Mouse (Mus musculus) MEL (cell line): Measurements from ENCODE around the gene Slc30a6. TPM values are rescaled to one million over a fixed set of nuclear protein-coding genes. Genes with fewer than 3 reads are reported as not detected.

Experiments used
- DNase-seq: peaks from one replicate; pipeline ENCODE4 v3.0.0; 2011; ENCODE audit warnings: low read depth, low spot score
- H3K27ac ChIP-seq: 2 replicates; pipeline ENCODE4 v1.5.1; 2012; ENCODE audit warnings: low read depth, mild to moderate bottlenecking, control low read depth, low read length, moderate library complexity; ENCODE audit not compliant: control insufficient read depth
- H3K27me3 ChIP-seq, 2 experiments: fragments of 150-350 bp in 1 of 2; sonication (generic) in 1 of 2; 2 replicates each; pipeline ENCODE4 v1.6.1; 2012; ENCODE audit warnings: low read length in 2 of 2, mild to moderate bottlenecking in 2 of 2, improper control_type of control experiment in 1 of 2, moderate library complexity in 1 of 2; ENCODE audit not compliant: insufficient read depth in 2 of 2, control insufficient read depth in 1 of 2
- H3K36me3 ChIP-seq, 2 experiments: 2 replicates each; pipeline ENCODE4 v1.6.1; 2012 to 2014; ENCODE audit warnings: low read length in 2 of 2, improper control_type of control experiment in 1 of 2, inconsistent platforms in 1 of 2, mild to moderate bottlenecking in 1 of 2; ENCODE audit not compliant: insufficient read depth in 2 of 2, control insufficient read depth in 1 of 2
- H3K4me1 ChIP-seq, 2 experiments: fragments of 150-350 bp in 1 of 2; sonication (generic) in 1 of 2; 2 replicates each; pipeline ENCODE4 v1.6.1; 2012; ENCODE audit warnings: low read length in 2 of 2, improper control_type of control experiment in 1 of 2, mild to moderate bottlenecking in 1 of 2; ENCODE audit not compliant: insufficient read depth in 2 of 2, control insufficient read depth in 1 of 2
- H3K4me3 ChIP-seq, 2 experiments: fragments of 150-350 bp in 1 of 2; sonication (generic) in 1 of 2; 2 replicates each; pipeline ENCODE4 v1.5.1; 2012; ENCODE audit warnings: low read depth in 2 of 2, low read length in 2 of 2, mild to moderate bottlenecking in 2 of 2, moderate library complexity in 2 of 2, control low read depth in 1 of 2, improper control_type of control experiment in 1 of 2; ENCODE audit not compliant: control insufficient read depth in 1 of 2, insufficient read depth in 1 of 2
- H3K79me2 ChIP-seq: 2 replicates; pipeline ENCODE4 v1.6.1; 2012; ENCODE audit warnings: mild to moderate bottlenecking, low read length, moderate library complexity; ENCODE audit not compliant: control insufficient read depth, poor library complexity, insufficient read depth
- H3K9ac ChIP-seq: 2 replicates; pipeline ENCODE4 v1.6.1; 2012; ENCODE audit warnings: low read depth, mild to moderate bottlenecking, control low read depth, low read length, moderate library complexity; ENCODE audit not compliant: control insufficient read depth, poor library complexity, severe bottlenecking
- H3K9me3 ChIP-seq: fragments of 150-350 bp; sonication (generic); replicated peaks from 2 replicates; pipeline ENCODE4 v1.6.1; 2012; ENCODE audit warnings: mild to moderate bottlenecking, low read length, improper control_type of control experiment, moderate library complexity; ENCODE audit not compliant: insufficient read depth
- CHD1 ChIP-seq: IDR thresholded peaks from 2 replicates; pipeline ENCODE4 v1.6.1; 2012; ENCODE audit warnings: low read depth, mild to moderate bottlenecking, inconsistent platforms, low read length, improper control_type of control experiment
- CHD2 ChIP-seq: IDR thresholded peaks from 2 replicates; pipeline ENCODE4 v1.6.1; 2011; ENCODE audit warnings: low read length, improper control_type of control experiment
- E2F4 ChIP-seq: IDR thresholded peaks from 2 replicates; pipeline ENCODE4 v1.6.1; 2011; ENCODE audit warnings: low read depth, low read length, improper control_type of control experiment, borderline replicate concordance
- ELF1 ChIP-seq: IDR thresholded peaks from 2 replicates; pipeline ENCODE4 v1.6.1; 2014; ENCODE audit warnings: low read depth, mild to moderate bottlenecking, inconsistent platforms, low read length, improper control_type of control experiment, moderate library complexity
- GABPA ChIP-seq: IDR thresholded peaks from 2 replicates; pipeline ENCODE4 v1.6.1; 2012; ENCODE audit warnings: low read depth, mild to moderate bottlenecking, inconsistent platforms, low read length, improper control_type of control experiment, moderate library complexity
- GATA1 ChIP-seq: IDR thresholded peaks from 2 replicates; pipeline ENCODE4 v1.6.1; 2011; ENCODE audit warnings: low read depth, low read length, improper control_type of control experiment
- JUND ChIP-seq: IDR thresholded peaks from 2 replicates; pipeline ENCODE4 v1.6.1; 2011; ENCODE audit warnings: low read depth, mild to moderate bottlenecking, improper control_type of control experiment, low read length
- MEF2A ChIP-seq: IDR thresholded peaks from 2 replicates; pipeline ENCODE4 v1.6.1; 2014; ENCODE audit warnings: low read depth, mild to moderate bottlenecking, inconsistent platforms, low read length, improper control_type of control experiment; ENCODE audit not compliant: poor library complexity, insufficient replicate concordance, severe bottlenecking; ENCODE audit errors: extremely low read depth
- MXI1 ChIP-seq: IDR thresholded peaks from 2 replicates; pipeline ENCODE4 v1.6.1; 2011; ENCODE audit warnings: mild to moderate bottlenecking, low read depth, low read length, improper control_type of control experiment
- MYC ChIP-seq: IDR thresholded peaks from 2 replicates; pipeline ENCODE4 v1.6.1; 2011; ENCODE audit warnings: low read depth, mild to moderate bottlenecking, low read length, improper control_type of control experiment, moderate library complexity
- POLR2A ChIP-seq, 2 experiments: IDR thresholded peaks; 2 replicates each; pipeline ENCODE4 v1.6.1; 2011 to 2012; ENCODE audit warnings: low read length in 2 of 2, mild to moderate bottlenecking in 2 of 2, control low read depth in 1 of 2, improper control_type of control experiment in 1 of 2, low read depth in 1 of 2, moderate library complexity in 1 of 2; ENCODE audit not compliant: control insufficient read depth in 1 of 2, insufficient read depth in 1 of 2, poor library complexity in 1 of 2
- POLR2AphosphoS2 ChIP-seq: IDR thresholded peaks from 2 replicates; pipeline ENCODE4 v1.6.1; 2011; ENCODE audit warnings: low read length, improper control_type of control experiment
- SIN3A ChIP-seq: IDR thresholded peaks from 2 replicates; pipeline ENCODE4 v1.6.1; 2012; ENCODE audit warnings: low read length, improper control_type of control experiment, inconsistent platforms
- SMC3 ChIP-seq: IDR thresholded peaks from 2 replicates; pipeline ENCODE4 v1.6.1; 2011; ENCODE audit warnings: low read depth, low read length, improper control_type of control experiment
- TAL1 ChIP-seq: IDR thresholded peaks from 2 replicates; pipeline ENCODE4 v1.6.1; 2012; ENCODE audit warnings: mild to moderate bottlenecking, inconsistent platforms, low read length, moderate library complexity, mixed read lengths
- TBP ChIP-seq: IDR thresholded peaks from 2 replicates; pipeline ENCODE4 v1.8.0; 2011; ENCODE audit warnings: low read depth, low read length, improper control_type of control experiment
- UBTF ChIP-seq: IDR thresholded peaks from 2 replicates; pipeline ENCODE4 v1.6.1; 2012; ENCODE audit warnings: low read depth, mild to moderate bottlenecking, inconsistent platforms, low read length, improper control_type of control experiment, moderate library complexity, borderline replicate concordance; ENCODE audit not compliant: insufficient read depth
- USF1 ChIP-seq: IDR thresholded peaks from 2 replicates; pipeline ENCODE4 v1.6.1; 2014; ENCODE audit warnings: low read depth, mild to moderate bottlenecking, inconsistent platforms, low read length, improper control_type of control experiment, moderate library complexity
- USF2 ChIP-seq, 2 experiments: IDR thresholded peaks; 2 replicates each; pipeline ENCODE4 v1.6.1; 2011 to 2012; ENCODE audit warnings: improper control_type of control experiment in 2 of 2, low read length in 2 of 2, borderline replicate concordance in 1 of 2, inconsistent platforms in 1 of 2, low read depth in 1 of 2, mild to moderate bottlenecking in 1 of 2; ENCODE audit not compliant: insufficient read depth in 1 of 2
- ZMIZ1 ChIP-seq: IDR thresholded peaks from 2 replicates; pipeline ENCODE4 v1.6.1; 2012; ENCODE audit warnings: low read depth, mild to moderate bottlenecking, inconsistent platforms, low read length, improper control_type of control experiment, moderate library complexity
- ZNF384 ChIP-seq: IDR thresholded peaks from 2 replicates; pipeline ENCODE4 v1.6.1; 2012; ENCODE audit warnings: low read depth, mild to moderate bottlenecking, inconsistent platforms, low read length, improper control_type of control experiment
- polyA plus RNA-seq, 2 experiments: library from polyadenylated mRNA; stranded (reverse) in 1 of 2; unstranded in 1 of 2; fragments of >175 nt in 1 of 2; fragments of >200 nt in 1 of 2; gene quantifications; 2 replicates each; pipeline versions ENCODE4 v1.2.1 to v1.2.4; 2012; ENCODE audit warnings: low replicate concordance in 2 of 2, low read depth in 1 of 2; ENCODE audit not compliant: insufficient read length in 2 of 2, insufficient read depth in 1 of 2, missing spikeins in 1 of 2
- total RNA-seq: library from RNA; depleted of rRNA; stranded (reverse); fragments of 300-350 nt; gene quantifications from 2 replicates; pipeline ENCODE4 v1.2.3, GENCODE M21; 2012

The Slc30a6 gene
- total and polyA plus RNA-seq, 3 experiments, result 15.5 to 19.4 TPM; not detected in 1

GRCm38 (mm10) chr17:74432631-74433030 is 37.2 kb downstream of the Slc30a6 start:
- H3K9me3 ChIP-seq, result no peaks in the 10 kb centered on the region
- no peak overlapping the region for H3K27ac ChIP-seq
- H3K27me3 ChIP-seq, result no peaks in the 10 kb centered on the region
- TF ChIP-seq SIN3A, result no peak
- TF ChIP-seq POLR2AphosphoS2, result no peak
- no peak for TF ChIP-seq ZMIZ1
- TF ChIP-seq USF1, result no peak
- no peak for TF ChIP-seq ZNF384
- no peak for TF ChIP-seq MEF2A
- no peak for TF ChIP-seq POLR2A (IDR thresholded peaks at IDR 0.05; ENCODE audit: control insufficient read depth in 1 of 2, insufficient read depth in 1 of 2, low read depth in 1 of 2, low read length in 2 of 2, poor library complexity in 1 of 2)
- TF ChIP-seq TAL1, result no peak
- TF ChIP-seq E2F4, result no peak
- TF ChIP-seq JUND, result no peak
- TF ChIP-seq TBP, result no peak
- TF ChIP-seq SMC3, result no peak
- TF ChIP-seq UBTF, result no peak
- TF ChIP-seq MYC, result no peak
- TF ChIP-seq ELF1, result no peak
- TF ChIP-seq GATA1, result no peak
- TF ChIP-seq GABPA, result no peak
- TF ChIP-seq USF2 (IDR thresholded peaks at IDR 0.05; ENCODE audit: borderline replicate concordance in 1 of 2, insufficient read depth in 1 of 2, low read depth in 1 of 2, low read length in 2 of 2), result no peak
- TF ChIP-seq, all 39 proteins: peak for 0
- Histone ChIP-seq H3K4me3 (no peak overlapping the region), H3K36me3 (no peaks in the 10 kb centered on the region), H3K9ac (no peak overlapping the region), H3K79me2 (no peaks in the 10 kb centered on the region), H3K4me1 (no peaks in the 10 kb centered on the region; a peak in 1 of 4 replicates)
- DNase-seq, result no peak

- no peak for TF ChIP-seq CHD2
- TF ChIP-seq ZMIZ1, result no peak
- TF ChIP-seq MXI1, result no peak
- TF ChIP-seq USF1, result no peak
- TF ChIP-seq POLR2A (IDR thresholded peaks at IDR 0.05; ENCODE audit: control insufficient read depth in 1 of 2, insufficient read depth in 1 of 2, low read depth in 1 of 2, low read length in 2 of 2, poor library complexity in 1 of 2), result no peak
- no peak for TF ChIP-seq CHD1
- TF ChIP-seq GATA1, result no peak
- Histone ChIP-seq H3K36me3 (peaks cover 0 to 6% of the 10 kb centered on the region in 2 experiments; a peak in 2 of 4 replicates), H3K27me3 (no peaks in the 10 kb centered on the region), H3K9ac (no peak overlapping the region), H3K27ac (no peak overlapping the region), H3K4me3 (no peak overlapping the region), H3K4me1 (peaks cover 0 to 6% of the 10 kb centered on the region in 2 experiments; a peak in 2 of 4 replicates), H3K9me3 (no peaks in the 10 kb centered on the region), H3K79me2 (no peaks in the 10 kb centered on the region)
- DNase-seq, result no peak
These were observed 42.4 kb downstream of the Slc30a6 start for GRCm38 (mm10) chr17:74437762-74438161.
